Mouse (Mus musculus) cerebellum, adult 8-10 months (tissue): ENCODE measurements around the gene Fgfr2.
A peak's percentile ranks its signal among the peaks of the same experiment; 100 is the strongest.

Experiments used
- DNase-seq: peaks from one replicate; pipeline ENCODE4 v3.0.0; 2022

Gene Fgfr2

DNA sequence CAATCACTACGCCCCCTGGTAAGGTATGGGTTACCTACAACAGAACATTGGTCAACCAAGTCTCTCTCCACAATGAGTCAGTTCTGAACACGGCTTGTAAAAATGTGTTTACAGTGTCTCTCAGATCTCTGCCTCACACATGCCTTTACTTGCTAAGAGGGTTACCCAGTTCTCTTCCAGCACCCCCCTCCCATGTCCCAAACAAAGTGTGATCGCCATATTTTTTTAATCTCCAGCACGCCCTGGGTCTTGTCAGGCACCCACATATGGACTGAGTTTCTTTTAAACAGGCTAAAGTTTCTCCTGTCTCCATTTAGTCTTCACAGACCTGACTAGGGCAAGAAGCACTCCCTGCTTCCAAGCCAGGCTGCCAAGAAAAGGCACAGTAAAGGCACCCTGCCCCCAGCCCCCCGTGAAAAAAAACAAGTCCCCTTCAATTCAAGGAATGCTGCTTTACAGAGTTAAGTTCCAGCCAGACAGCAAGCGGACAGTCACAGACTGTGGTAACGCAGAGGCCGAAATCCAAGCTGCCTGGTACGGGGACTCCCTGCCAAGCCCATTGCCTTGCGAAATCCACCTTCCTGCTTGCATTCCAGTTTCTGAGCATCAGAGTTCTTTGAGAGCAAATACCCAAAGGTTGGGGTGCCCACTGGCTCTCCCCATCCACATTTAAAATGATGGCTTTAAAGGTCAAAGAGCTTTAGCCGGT, 2834.3 kb downstream of the Fgfr2 start:
- DNase-seq, result no peak

DNA sequence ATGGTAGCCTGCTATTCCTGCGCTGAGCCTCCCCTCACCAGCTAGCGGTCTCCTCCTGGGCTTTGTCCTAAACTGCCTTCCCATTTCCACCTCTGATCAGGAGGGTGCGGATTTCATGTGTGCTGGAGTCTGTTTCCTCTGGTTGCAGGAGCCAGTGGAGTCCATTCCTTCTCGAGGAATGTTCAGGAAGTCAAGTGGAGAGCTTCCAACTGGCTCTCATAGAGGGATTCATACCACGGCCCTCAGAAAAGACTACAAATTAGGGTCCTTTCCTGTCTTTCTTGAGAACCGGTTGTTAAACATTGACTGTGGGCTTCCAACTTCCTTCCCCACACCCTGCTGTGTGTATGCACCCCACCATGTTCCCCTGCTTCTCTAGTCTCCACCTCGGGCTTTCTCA, 2834.9 kb downstream of the Fgfr2 start:
- no peak for DNase-seq

- DNase-seq, result no peak
Measured at GRCm38 (mm10) chr7:130278738-130279705, 2844.1 kb downstream of the Fgfr2 start.

GRCm38 (mm10) chr7:130278000-130278737, 2845.0 kb downstream of the Fgfr2 start:
- no peak for DNase-seq

GRCm38 (mm10) chr7:130273265-130273664, 2849.9 kb downstream of the Fgfr2 start:
- DNase-seq, result peak; percentile 58

GRCm38 (mm10) chr7:130270807-130271206, 2852.3 kb downstream of the Fgfr2 start:
- DNase-seq, result no peak

DNA sequence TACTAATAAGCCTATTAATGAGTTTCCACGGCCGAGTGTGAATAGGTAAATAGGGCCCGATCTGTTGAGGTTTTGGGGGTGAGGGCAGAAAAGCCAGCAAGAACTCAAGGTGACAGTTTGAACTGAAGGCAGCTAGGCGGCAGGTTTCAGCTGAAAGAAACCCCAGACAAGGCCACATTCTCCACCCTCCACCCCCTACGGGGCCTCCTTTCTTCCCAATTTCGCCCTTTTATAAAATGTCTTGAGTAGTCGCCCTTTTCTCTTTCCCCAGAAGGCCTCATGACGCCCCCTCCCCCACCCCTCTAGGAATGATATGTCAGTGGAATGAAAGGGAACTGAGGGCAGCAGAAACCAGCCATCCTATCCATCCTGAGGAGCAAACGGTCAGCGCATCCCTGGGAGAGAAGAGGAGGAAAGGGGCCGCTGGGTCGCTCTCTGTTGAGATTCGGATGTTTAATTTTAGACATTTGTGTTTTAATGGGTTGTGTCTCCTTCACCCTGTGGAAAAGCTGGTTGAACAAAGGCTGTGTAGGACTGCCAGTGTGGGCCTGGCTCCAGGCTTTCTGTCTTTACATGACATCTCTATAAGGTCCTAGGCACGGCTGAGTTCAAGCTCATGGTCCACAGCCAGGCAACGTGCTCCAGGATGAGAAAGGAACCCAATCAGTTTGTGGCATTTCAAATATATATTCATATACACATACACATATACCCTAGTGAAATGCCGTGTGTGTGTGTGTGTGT, 2853.9 kb downstream of the Fgfr2 start:
- DNase-seq, result no peak

DNA sequence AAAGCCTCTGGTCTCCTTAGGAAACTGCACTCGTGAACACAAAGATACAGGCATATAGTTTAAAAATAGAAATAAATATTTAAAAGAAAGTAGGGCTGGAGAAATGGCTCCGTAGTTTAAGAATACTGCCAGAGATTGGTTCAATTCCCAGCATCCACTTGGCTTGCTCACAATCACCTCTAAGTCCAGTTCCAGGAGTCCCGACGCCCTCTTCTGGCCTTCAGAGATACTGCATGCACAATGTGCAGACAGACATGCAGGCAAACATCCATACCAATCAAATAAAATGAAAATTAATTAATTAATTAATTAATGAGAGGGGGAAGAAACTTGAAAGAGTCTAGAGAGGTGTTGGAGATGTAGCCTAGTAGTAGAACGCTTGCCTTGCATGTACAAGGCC, 2856.1 kb downstream of the Fgfr2 start:
- DNase-seq, result no peak

DNA sequence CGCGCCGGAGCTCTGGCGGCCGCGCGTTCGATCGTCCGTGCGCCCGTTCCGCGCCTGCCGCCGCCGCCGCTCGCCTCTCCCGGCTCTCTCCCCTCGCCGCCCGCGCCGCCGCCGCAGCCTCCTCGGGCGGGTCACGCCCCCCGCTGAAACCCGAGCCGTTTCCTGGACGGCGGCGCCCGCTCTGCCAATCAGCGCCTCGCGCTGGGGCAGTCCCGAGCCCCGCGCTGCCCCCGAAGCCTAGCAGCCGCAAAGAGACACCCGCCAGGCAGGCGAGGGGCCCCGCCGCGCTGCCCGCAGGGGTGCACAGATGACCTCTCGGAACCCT, 2857.0 kb downstream of the Fgfr2 start:
- peak; percentile 7 for DNase-seq

- DNase-seq, result no peak
Measured at GRCm38 (mm10) chr7:130265319-130266165, 2857.6 kb downstream of the Fgfr2 start.

- DNase-seq, result peak; percentile 12
Measured at GRCm38 (mm10) chr7:130264616-130265318, 2858.4 kb downstream of the Fgfr2 start.

DNA sequence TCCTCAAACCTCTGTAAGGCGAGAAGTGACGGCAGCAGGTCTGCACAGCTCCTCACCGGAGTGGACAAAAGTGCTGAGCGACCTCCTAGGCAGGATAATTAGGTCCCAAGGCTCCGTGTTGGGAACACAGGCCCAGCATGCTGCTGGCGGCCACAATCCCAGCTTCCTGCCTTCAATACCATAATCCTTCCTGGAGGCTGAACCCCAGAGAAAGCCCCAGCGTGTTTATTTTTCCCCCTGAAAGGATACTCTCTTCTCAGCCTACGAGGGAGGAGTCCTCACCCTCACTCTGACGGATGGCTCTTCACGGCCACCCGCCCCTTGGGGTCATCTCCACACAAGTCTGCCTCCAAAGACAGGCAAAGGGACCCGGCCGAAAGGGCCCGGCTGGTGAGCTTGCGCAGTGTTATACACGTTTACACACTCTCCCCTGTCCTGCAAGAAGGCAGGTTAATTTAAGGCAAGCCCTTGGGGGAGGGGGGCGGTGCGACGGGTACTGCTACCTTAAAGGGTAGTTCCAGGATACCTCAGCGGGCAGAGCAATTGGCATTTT, 2859.3 kb downstream of the Fgfr2 start:
- no peak for DNase-seq

- no peak for DNase-seq
Measured at GRCm38 (mm10) chr7:130263233-130263594, 2859.9 kb downstream of the Fgfr2 start.

GRCm38 (mm10) chr7:130262528-130263232, 2860.5 kb downstream of the Fgfr2 start:
- DNase-seq, result no peak

DNA sequence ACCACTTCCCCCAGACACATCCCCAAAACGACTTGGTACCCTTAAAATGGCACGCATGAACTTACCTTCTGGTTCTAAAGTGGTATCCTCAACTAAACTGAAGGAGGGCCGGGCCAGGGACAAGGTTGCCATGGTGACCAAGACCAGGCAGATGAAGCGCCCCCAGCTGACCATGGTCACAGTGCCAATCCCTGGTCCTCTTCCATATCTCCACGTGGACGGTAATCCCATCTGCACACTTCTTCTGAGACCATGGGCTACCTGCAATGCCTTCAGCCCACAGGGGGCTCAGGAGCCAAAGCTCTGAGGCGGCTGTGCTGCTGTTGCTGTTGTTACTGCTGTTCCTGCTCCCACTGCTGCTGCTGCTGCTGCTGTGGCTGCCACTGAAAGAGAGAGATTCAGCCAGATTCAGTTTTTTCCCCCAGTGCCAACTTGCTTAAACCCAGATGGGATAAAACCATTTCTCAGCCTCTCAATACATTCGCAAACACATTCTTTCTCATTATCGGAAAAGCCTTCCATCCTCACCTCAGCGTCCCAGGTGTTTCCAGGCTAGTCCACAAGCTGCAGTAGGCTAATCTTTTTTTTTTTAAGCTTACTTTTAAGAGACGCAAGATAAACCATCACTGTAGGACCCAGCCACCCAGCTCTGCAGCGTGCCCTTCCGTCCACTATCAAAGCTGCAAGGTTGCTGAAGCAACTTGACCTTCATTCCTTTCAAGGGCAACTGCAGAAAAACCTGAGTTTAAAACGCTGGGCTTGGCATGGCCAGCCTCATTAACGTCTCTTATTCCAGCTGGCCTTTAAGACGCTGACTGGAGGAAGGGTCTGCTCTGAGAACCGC, 2861.2 kb downstream of the Fgfr2 start:
- DNase-seq, result no peak

- DNase-seq, result no peak
Measured at GRCm38 (mm10) chr7:130260905-130261683, 2862.1 kb downstream of the Fgfr2 start.

GRCm38 (mm10) chr7:130260060-130260459, 2863.1 kb downstream of the Fgfr2 start:
- no peak for DNase-seq

- no peak for DNase-seq
Measured at GRCm38 (mm10) chr7:130258704-130259295, 2864.3 kb downstream of the Fgfr2 start.
